Mouse (Mus musculus) embryonic facial prominence, embryonic 14.5 days (tissue): ENCODE data around the gene Cfb. TPM values are rescaled to one million over a fixed set of nuclear protein-coding genes. Genes with fewer than 3 reads are reported as not detected.

Source experiments
- ATAC-seq: fragments of 200-750 bp; cut with Nextera tagmentation; 2 replicates; pipeline ENCODE4 v1.8.0; 2017; ENCODE audit warnings: low read depth, moderate number of reproducible peaks, moderate TSS enrichment
- DNase-seq: peaks from one replicate; pipeline ENCODE4 v3.0.0-alpha.2; 2015; ENCODE audit warnings: low spot score
- H3K27ac ChIP-seq: fragments of 300-500 bp; sonication (generic); replicated peaks from 2 replicates; pipeline ENCODE4 v1.5.1; 2014; ENCODE audit warnings: low read depth, mild to moderate bottlenecking, low read length, moderate library complexity
- H3K27me3 ChIP-seq: fragments of 300-500 bp; sonication (generic); replicated peaks from 2 replicates; pipeline ENCODE4 v1.6.1; 2014; ENCODE audit warnings: low read length; ENCODE audit not compliant: control insufficient read depth, insufficient read depth
- H3K36me3 ChIP-seq: fragments of 300-500 bp; sonication (generic); 2 replicates; pipeline ENCODE4 v1.6.1; 2014; ENCODE audit warnings: low read length, mixed read lengths; ENCODE audit not compliant: control insufficient read depth, insufficient read depth
- H3K4me1 ChIP-seq: fragments of 300-500 bp; sonication (generic); 2 replicates; pipeline ENCODE4 v1.6.1; 2014; ENCODE audit warnings: antibody characterized with exemption, low read length; ENCODE audit not compliant: control insufficient read depth, insufficient read depth
- H3K4me2 ChIP-seq: fragments of 300-500 bp; sonication (generic); 2 replicates; pipeline ENCODE4 v1.6.1; 2014; ENCODE audit warnings: low read depth, mild to moderate bottlenecking, low read length, moderate library complexity, mixed read lengths
- H3K4me3 ChIP-seq: fragments of 300-500 bp; sonication (generic); 2 replicates; pipeline ENCODE4 v1.5.1; 2014; ENCODE audit warnings: low read depth, mild to moderate bottlenecking, low read length
- H3K9ac ChIP-seq: fragments of 300-500 bp; sonication (generic); 2 replicates; pipeline ENCODE4 v1.6.1; 2014; ENCODE audit warnings: low read depth, mild to moderate bottlenecking, low read length, moderate library complexity, mixed read lengths
- H3K9me3 ChIP-seq: fragments of 300-500 bp; sonication (generic); 2 replicates; pipeline ENCODE4 v1.6.1; 2016; ENCODE audit warnings: low read length; ENCODE audit not compliant: control insufficient read depth
- WGBS: fragments of 180-500 bp; shearing (Covaris S2); extraction: QIAGEN DNeasy Blood & Tissue Kit; methylation state at CpG from one replicate; pipeline ENCODE4 v1.1.7; 2014; 5-methylcytosine and 5-hydroxymethylcytosine counted together
- polyA plus RNA-seq: library from polyadenylated mRNA; unstranded; fragments of >200 nt; fragmentation: Nextera tagmentation; extraction: Ambion mirVana; gene quantifications from 2 replicates; pipeline ENCODE4 v1.2.1, GENCODE M21; 2014

The Cfb gene
- polyA plus RNA-seq, 1 experiment from 2014 or later, result 1.8 TPM

DNA sequence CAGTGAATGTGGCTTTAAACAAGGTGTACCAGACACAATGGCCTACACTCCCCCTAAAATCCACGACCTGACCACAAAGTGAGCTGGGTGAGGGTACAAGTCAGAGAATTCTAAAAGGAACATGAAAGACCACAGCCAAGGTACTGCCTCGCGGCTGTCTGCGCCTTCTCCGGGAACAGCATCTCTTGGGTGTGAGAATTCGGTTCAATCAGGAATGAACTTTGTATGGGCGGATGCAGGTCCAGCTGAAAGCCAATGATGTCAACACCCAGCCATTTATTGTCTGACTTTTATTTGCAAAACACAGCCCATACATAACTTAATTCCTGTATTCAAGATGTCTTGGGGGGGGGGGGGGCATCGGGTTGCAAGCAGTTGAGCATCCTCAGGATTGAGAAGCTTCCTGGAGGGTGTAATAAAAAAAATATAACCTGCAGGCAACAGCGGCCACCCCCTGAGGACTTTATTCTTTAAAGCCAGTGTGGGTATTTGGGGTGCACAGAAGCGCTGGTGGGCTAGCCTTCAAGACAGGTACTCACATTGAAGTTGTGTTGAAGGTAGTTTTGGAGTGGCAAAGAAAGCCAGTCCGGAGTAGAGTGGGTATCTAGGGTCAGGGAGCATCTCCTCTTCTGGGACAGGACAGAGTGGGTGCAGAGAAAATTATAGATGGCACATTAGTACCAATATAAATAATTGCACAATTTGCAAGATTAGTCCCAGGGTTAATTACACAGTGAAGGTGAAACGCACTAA, 30.9 kb upstream of the Cfb start:
- Histone ChIP-seq H3K4me3 (peak overlapping the region; percentile 80; the same call in 1 of the 2 replicates), H3K27ac (peak overlapping the region; percentile 78; the same call in 1 of the 2 replicates), H3K36me3 (peaks cover 9% of the 10 kb centered on the region; the same call in 1 of the 2 replicates), H3K27me3 (no peaks in the 10 kb centered on the region), H3K9me3 (no peaks in the 10 kb centered on the region), H3K4me2 (peak overlapping the region; percentile 84), H3K9ac (peak overlapping the region; percentile 91; the same call in 1 of the 2 replicates), H3K4me1 (peaks cover 12% of the 10 kb centered on the region; the same call in 1 of the 2 replicates)
- 71% methylated on average over 12 of the region's 12 CpGs for whole genome bisulfite sequencing
- no peak for ATAC-seq
- no peak for DNase-seq

DNA sequence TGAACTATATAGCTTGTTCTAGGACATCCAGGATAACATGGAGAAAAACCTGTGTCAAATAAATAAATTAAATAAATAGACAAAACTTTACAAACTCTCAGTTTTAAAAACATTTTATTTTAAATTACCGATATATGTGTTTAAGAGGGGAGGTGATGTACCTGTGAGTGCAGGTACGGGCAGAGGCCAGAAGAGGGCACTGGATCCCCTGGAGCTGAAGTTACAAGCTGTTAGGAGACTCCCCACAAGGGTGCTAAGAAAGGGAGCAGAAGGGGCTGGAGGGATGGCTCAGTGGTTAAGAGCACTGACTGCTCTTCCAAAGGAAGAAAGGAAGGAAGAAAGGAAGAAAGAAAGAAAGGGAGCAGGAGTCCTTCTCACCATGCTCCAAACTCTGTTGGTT, 29.1 kb upstream of the Cfb start:
- Histone ChIP-seq H3K4me2 (no peak overlapping the region), H3K4me3 (no peak overlapping the region), H3K27ac (no peak overlapping the region), H3K9ac (no peak overlapping the region), H3K36me3 (peaks cover 6% of the 10 kb centered on the region; the same call in 1 of the 2 replicates), H3K9me3 (no peaks in the 10 kb centered on the region), H3K27me3 (no peaks in the 10 kb centered on the region), H3K4me1 (peaks cover 4% of the 10 kb centered on the region; the same call in 1 of the 2 replicates)
- ATAC-seq (no peak), DNase-seq (no peak)
- 87% methylated on average over 2 of the region's 2 CpGs for WGBS

DNA sequence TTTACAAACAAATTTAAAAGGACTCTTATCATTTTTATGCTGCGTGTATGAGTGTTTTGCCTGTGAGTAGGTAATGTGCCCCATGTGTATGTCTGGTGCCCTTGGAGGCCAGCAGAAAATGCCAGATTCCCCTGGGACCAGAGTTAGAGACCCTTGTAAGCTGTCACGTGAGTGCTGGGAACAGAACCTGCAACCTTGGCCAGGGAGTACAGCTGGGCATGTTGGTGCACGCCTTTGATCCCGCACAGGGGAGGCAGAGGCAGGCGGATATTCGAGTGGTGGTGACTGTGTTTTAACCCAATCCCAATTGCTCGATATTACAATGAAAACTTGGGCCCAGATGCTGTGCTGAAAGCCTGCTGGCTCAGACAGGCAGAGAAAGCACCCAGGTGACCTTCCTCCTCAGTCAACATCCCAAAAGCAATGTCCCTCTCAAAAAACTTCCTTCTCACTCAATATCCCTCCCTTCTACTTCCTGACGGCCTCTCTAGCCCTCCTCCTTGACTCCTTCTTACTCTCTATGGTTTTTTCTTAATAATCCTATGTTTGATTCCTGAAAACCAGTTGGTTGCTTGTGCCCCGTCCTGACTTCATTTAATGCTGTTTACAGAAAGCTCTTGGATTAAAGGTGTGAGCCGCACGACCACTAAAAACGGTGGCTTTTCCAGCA, 27.9 kb upstream of the Cfb start:
- ATAC-seq, result no peak
- WGBS, result 82% methylated on average over 12 of the region's 12 CpGs
- no peaks in the 10 kb centered on the region for H3K4me1 ChIP-seq

DNA sequence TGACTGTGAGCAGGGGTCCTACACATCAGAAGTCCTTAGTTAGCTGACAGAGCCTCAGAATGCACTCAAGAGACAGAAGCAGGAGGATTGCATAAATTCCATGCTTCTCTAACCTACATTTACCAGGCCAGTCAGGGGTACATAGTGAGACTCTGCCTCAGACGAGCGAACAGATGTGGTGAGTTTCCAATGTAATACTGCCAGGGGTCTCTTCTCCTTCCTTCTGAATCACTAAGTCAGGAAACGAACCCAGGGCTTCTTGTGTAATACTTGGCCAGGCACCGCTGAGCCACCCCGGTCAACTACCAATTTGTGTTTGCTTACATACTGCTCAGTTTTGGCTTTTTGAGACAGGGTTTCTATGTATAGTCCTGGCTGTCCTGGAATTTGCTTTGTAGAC, 25.6 kb upstream of the Cfb start:
- Histone ChIP-seq H3K4me2 (no peak overlapping the region), H3K4me1 (no peaks in the 10 kb centered on the region; the same call in 1 of the 2 replicates), H3K9ac (no peak overlapping the region), H3K36me3 (no peaks in the 10 kb centered on the region), H3K27me3 (no peaks in the 10 kb centered on the region), H3K9me3 (no peaks in the 10 kb centered on the region), H3K27ac (no peak overlapping the region), H3K4me3 (no peak overlapping the region)
- ATAC-seq (no peak), DNase-seq (no peak)
- 85% methylated on average over 5 of the region's 5 CpGs for whole genome bisulfite sequencing

More for the DNA sequence above, 27.9 kb upstream of the Cfb start:
- no peak overlapping the region for H3K27ac ChIP-seq
- H3K36me3 ChIP-seq, result no peaks in the 10 kb centered on the region
- no peak overlapping the region; the same call in 1 of the 2 replicates for H3K9ac ChIP-seq
- H3K27me3 ChIP-seq, result no peaks in the 10 kb centered on the region
- DNase-seq, result no peak
- no peaks in the 10 kb centered on the region for H3K9me3 ChIP-seq
- H3K4me2 ChIP-seq, result no peak overlapping the region
- H3K4me3 ChIP-seq, result no peak overlapping the region

DNA sequence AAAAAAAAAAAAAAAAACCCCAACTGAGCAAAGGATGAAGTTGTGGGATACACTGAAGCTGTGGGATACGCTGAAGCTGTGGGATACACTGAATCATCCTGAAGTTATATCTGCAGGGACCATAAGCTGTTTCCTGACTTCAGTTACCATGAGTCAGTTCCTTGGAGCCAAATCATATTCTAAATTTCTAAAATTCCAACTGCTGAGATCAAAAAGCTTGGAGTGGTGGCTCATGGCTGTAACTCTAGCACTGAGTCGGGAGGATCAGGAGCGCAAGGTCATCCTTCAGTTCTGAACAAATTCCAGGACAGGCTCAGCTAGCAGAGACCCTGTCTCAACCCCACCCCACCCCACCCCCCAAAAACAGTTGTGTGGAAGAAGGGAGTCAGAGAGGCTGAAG, 23.3 kb upstream of the Cfb start:
- Histone ChIP-seq H3K4me2 (no peak overlapping the region), H3K9ac (no peak overlapping the region), H3K4me3 (no peak overlapping the region), H3K27me3 (no peaks in the 10 kb centered on the region), H3K9me3 (no peaks in the 10 kb centered on the region), H3K27ac (no peak overlapping the region), H3K36me3 (no peaks in the 10 kb centered on the region), H3K4me1 (peaks cover 6% of the 10 kb centered on the region; the same call in 1 of the 2 replicates)
- no peak for DNase-seq
- ATAC-seq, result no peak
- WGBS, result 61% methylated on average over 3 of the region's 3 CpGs

DNA sequence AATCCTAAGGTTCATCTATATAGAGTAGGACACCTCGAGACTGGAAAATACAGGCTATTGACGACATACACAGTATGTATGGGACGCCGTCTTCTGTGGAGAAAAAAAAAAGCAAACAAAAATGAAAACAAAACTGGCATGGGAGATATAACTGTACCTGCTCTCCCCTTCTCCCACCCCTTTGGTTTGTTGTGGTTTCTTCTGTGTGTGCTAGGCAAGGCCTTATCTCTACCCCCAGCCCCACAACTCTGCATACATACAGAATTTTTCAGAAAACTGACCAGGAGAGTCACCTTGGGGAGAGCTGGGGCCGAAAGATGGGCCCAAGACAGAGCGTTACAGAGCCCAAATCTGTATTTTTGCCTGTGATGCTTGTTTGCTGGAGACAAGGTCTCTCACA, 22.4 kb upstream of the Cfb start:
- WGBS, result 88% methylated on average over 6 of the region's 6 CpGs
- no peaks in the 10 kb centered on the region for H3K27me3 ChIP-seq
- no peaks in the 10 kb centered on the region for H3K9me3 ChIP-seq
- H3K4me3 ChIP-seq, result no peak overlapping the region
- no peak overlapping the region for H3K4me2 ChIP-seq
- ATAC-seq (no peak), DNase-seq (no peak)
- no peak overlapping the region for H3K9ac ChIP-seq
- H3K27ac ChIP-seq, result no peak overlapping the region; the same call in 1 of the 2 replicates
- no peaks in the 10 kb centered on the region for H3K36me3 ChIP-seq
- peaks cover 8% of the 10 kb centered on the region; the same call in 1 of the 2 replicates for H3K4me1 ChIP-seq

DNA sequence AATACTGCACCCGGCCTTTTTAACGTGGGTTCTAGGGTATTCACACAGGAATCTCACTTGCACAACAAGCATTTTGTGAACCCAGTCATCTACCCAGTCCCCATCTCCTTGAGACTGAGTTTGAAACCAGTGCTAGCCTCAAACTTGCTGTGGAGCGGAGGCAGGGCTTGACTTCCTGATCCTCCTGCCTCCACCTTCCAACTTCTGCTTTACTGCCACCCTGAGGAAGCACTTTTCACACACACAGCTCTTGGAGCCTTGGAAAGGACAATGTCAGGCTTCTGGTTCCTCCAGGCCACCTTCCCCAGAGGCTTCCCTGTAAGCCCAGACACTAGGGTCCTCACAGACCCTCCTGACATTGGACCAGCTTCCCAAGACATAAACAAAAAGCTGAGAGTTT, 21.0 kb upstream of the Cfb start:
- H3K4me2 ChIP-seq, result no peak overlapping the region
- no peaks in the 10 kb centered on the region for H3K9me3 ChIP-seq
- peaks cover 13% of the 10 kb centered on the region; the same call in 1 of the 2 replicates for H3K4me1 ChIP-seq
- 0 out of 2 replicates have a peak overlapping the region, but pooled peaks have one; percentile 34 for H3K27ac ChIP-seq
- ATAC-seq, result no peak
- no peak overlapping the region for H3K9ac ChIP-seq
- 60% methylated on average over 3 of the region's 3 CpGs for WGBS
- no peaks in the 10 kb centered on the region for H3K27me3 ChIP-seq
- H3K4me3 ChIP-seq, result no peak overlapping the region
- no peaks in the 10 kb centered on the region for H3K36me3 ChIP-seq
- no peak for DNase-seq

DNA sequence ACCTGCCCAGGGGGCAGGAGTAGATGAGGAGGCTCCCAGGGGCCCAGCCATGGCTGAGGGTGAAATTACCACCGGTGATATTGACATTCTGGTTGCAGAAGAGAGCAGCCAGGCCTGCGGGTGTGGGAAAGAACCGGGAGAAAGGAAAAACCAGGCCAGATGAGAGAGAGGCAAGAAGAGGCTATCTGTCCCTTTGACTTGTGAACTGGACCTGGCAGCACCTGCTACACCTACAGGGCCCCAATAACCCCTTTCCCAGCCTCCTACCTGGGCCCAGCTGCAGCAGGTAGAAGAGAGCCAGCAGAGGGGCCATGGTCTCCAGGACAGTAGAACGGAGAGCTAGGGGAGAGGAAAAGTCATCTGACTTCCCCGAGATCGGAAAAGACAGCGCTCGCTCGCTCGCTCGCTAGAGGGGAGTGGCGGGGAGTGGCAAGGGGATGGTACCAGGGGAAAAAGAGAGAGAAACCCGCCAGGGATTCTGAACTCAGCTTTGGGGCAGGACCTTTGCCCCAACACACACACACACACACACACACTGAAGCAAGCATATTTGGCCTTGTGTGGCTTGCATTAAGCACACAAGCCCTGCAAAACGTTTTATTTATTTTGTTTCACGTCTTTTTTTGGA, 19.5 kb upstream of the Cfb start, which contains the start of gene Gm20547:
TSS of gene Gm20547 (minus strand) at position 360 of the 628 bp plus-strand sequence.
- H3K4me3 ChIP-seq, result peak within 1 kb of the TSS; percentile 17; the same call in 1 of the 2 replicates
- peak within 1 kb of the TSS; percentile 49; the same call in 1 of the 2 replicates for H3K9ac ChIP-seq
- H3K4me1 ChIP-seq, result peaks cover 13% of the 10 kb centered on the region; the same call in 1 of the 2 replicates
- no peak for ATAC-seq
- peak within 1 kb of the TSS; percentile 37 for H3K4me2 ChIP-seq
- no peak for DNase-seq
- 5% methylated on average over 15 of the region's 15 CpGs for WGBS
- no peaks in the 10 kb centered on the region for H3K9me3 ChIP-seq
- no peak within 1 kb of the TSS for H3K27ac ChIP-seq
- no peaks in the 10 kb centered on the region for H3K36me3 ChIP-seq
- no peaks in the 10 kb centered on the region for H3K27me3 ChIP-seq
